Mouse (Mus musculus): ENCODE measurements around the gene Gnb1. TPM values are rescaled to one million over a fixed set of nuclear protein-coding genes. Genes with fewer than 3 reads are reported as not detected.
A peak's percentile ranks its signal among the peaks of the same experiment; 100 is the strongest.

Gene Gnb1
- 762 and 837 TPM in 2 replicates for polyA plus RNA-seq (2016; fragmentation: Nextera tagmentation; extraction: Ambion mirVana)

- peak; percentile 81 for ATAC-seq (ENCODE audit: low FRiP score, low read depth)
- H3K4me3 ChIP-seq = peak within 1 kb of the TSS; percentile 100
- H3K9me3 ChIP-seq = no peaks in the 10 kb centered on the region
- H3K27ac ChIP-seq = peak within 1 kb of the TSS; percentile 85
- no peaks in the 10 kb centered on the region for H3K27me3 ChIP-seq (replicated peaks)
- peak within 1 kb of the TSS; percentile 100 for H3K9ac ChIP-seq
- H3K36me3 ChIP-seq = no peaks in the 10 kb centered on the region
- peak within 1 kb of the TSS; percentile 77 for H3K4me2 ChIP-seq (replicated peaks)
- WGBS = 0% methylated on average over 41 of the region's 60 CpGs
- peaks cover 42% of the 10 kb centered on the region for H3K4me1 ChIP-seq
These were observed at the start of gene Gnb1 for GRCm38 (mm10) chr4:155490990-155491504. Gene Gnb1 (plus strand): TSS chr4:155491361.

- ATAC-seq (ENCODE audit: low FRiP score, low read depth) = no peak
- WGBS = 76% methylated on average over 3 of the region's 3 CpGs
- no peak overlapping the region for H3K27ac ChIP-seq
These were observed 48.4 kb upstream of the Gnb1 start for GRCm38 (mm10) chr4:155442808-155443207.

GRCm38 (mm10) chr4:155451597-155451996 lies 39.6 kb upstream of the Gnb1 start:
- H3K4me2 ChIP-seq (replicated peaks) = no peak overlapping the region; the same call in 1 of the 2 replicates
- no peaks in the 10 kb centered on the region for H3K36me3 ChIP-seq
- no peak overlapping the region for H3K9ac ChIP-seq
- H3K27me3 ChIP-seq (replicated peaks) = no peaks in the 10 kb centered on the region
- no peak overlapping the region for H3K27ac ChIP-seq
- H3K4me3 ChIP-seq = no peak overlapping the region
- no peaks in the 10 kb centered on the region for H3K9me3 ChIP-seq
- H3K4me1 ChIP-seq = no peaks in the 10 kb centered on the region
- WGBS = 43% methylated on average over 10 of the region's 10 CpGs
- ATAC-seq (ENCODE audit: low FRiP score, low read depth) = no peak

More at GRCm38 (mm10) chr4:155442808-155443207, 48.4 kb upstream of the Gnb1 start:
- Histone ChIP-seq H3K9me3 (no peaks in the 10 kb centered on the region), H3K27me3 (replicated peaks) (no peaks in the 10 kb centered on the region), H3K4me2 (replicated peaks) (no peak overlapping the region), H3K4me1 (no peaks in the 10 kb centered on the region), H3K9ac (no peak overlapping the region), H3K4me3 (no peak overlapping the region), H3K36me3 (no peaks in the 10 kb centered on the region)

GRCm38 (mm10) chr4:155458575-155458974 lies 32.6 kb upstream of the Gnb1 start:
- no peak for ATAC-seq (ENCODE audit: low FRiP score, low read depth)
- no peak overlapping the region for H3K4me3 ChIP-seq
- 82% methylated on average over 5 of the region's 5 CpGs for WGBS
- no peaks in the 10 kb centered on the region for H3K36me3 ChIP-seq
- H3K9me3 ChIP-seq = no peaks in the 10 kb centered on the region
- H3K4me1 ChIP-seq = no peaks in the 10 kb centered on the region
- H3K9ac ChIP-seq = no peak overlapping the region
- no peak overlapping the region for H3K27ac ChIP-seq
- no peaks in the 10 kb centered on the region; the same call in 1 of the 2 replicates for H3K27me3 ChIP-seq (replicated peaks)
- no peak overlapping the region for H3K4me2 ChIP-seq (replicated peaks)

- Histone ChIP-seq H3K36me3 (no peaks in the 10 kb centered on the region), H3K9me3 (no peaks in the 10 kb centered on the region), H3K9ac (no peak overlapping the region), H3K4me3 (no peak overlapping the region), H3K27ac (no peak overlapping the region), H3K4me2 (replicated peaks) (no peak overlapping the region), H3K27me3 (replicated peaks) (no peaks in the 10 kb centered on the region; the same call in 1 of the 2 replicates), H3K4me1 (no peaks in the 10 kb centered on the region)
- 81% methylated on average over 13 of the region's 13 CpGs for WGBS
- ATAC-seq (ENCODE audit: low FRiP score, low read depth) = no peak
These were observed 28.1 kb upstream of the Gnb1 start for GRCm38 (mm10) chr4:155463050-155463449.

GRCm38 (mm10) chr4:155463611-155464010 lies 27.6 kb upstream of the Gnb1 start:
- Histone ChIP-seq H3K4me3 (no peak overlapping the region), H3K36me3 (no peaks in the 10 kb centered on the region), H3K4me2 (replicated peaks) (no peak overlapping the region), H3K27ac (no peak overlapping the region), H3K9me3 (no peaks in the 10 kb centered on the region), H3K9ac (no peak overlapping the region), H3K27me3 (replicated peaks) (no peaks in the 10 kb centered on the region; the same call in 1 of the 2 replicates), H3K4me1 (no peaks in the 10 kb centered on the region)
- no peak for ATAC-seq (ENCODE audit: low FRiP score, low read depth)
- 85% methylated on average over 6 of the region's 6 CpGs for WGBS

- no peak overlapping the region for H3K9ac ChIP-seq
- ATAC-seq (ENCODE audit: low FRiP score, low read depth) = no peak
- no peaks in the 10 kb centered on the region for H3K9me3 ChIP-seq
- no peak overlapping the region for H3K27ac ChIP-seq
- no peak overlapping the region for H3K4me2 ChIP-seq (replicated peaks)
- H3K36me3 ChIP-seq = no peaks in the 10 kb centered on the region
- WGBS = 86% methylated on average over 4 of the region's 4 CpGs
- H3K4me3 ChIP-seq = no peak overlapping the region
- H3K4me1 ChIP-seq = peaks cover 2% of the 10 kb centered on the region
- no peaks in the 10 kb centered on the region; the same call in 1 of the 2 replicates for H3K27me3 ChIP-seq (replicated peaks)
These were observed 27.1 kb upstream of the Gnb1 start for GRCm38 (mm10) chr4:155464061-155464460.

- H3K27me3 ChIP-seq (replicated peaks) = no peaks in the 10 kb centered on the region
- no peaks in the 10 kb centered on the region for H3K36me3 ChIP-seq
- ATAC-seq (ENCODE audit: low FRiP score, low read depth) = no peak
- H3K9ac ChIP-seq = no peak overlapping the region
- peaks cover 5% of the 10 kb centered on the region for H3K4me1 ChIP-seq
- H3K9me3 ChIP-seq = no peaks in the 10 kb centered on the region
- WGBS = 81% methylated on average over 6 of the region's 6 CpGs
- H3K27ac ChIP-seq = no peak overlapping the region
- H3K4me2 ChIP-seq (replicated peaks) = no peak overlapping the region
- no peak overlapping the region for H3K4me3 ChIP-seq
These were observed 25.6 kb upstream of the Gnb1 start for GRCm38 (mm10) chr4:155465607-155466006.

GRCm38 (mm10) chr4:155466080-155466479 lies 25.1 kb upstream of the Gnb1 start:
- Histone ChIP-seq H3K27ac (no peak overlapping the region), H3K9me3 (no peaks in the 10 kb centered on the region), H3K4me1 (peaks cover 5% of the 10 kb centered on the region), H3K27me3 (replicated peaks) (no peaks in the 10 kb centered on the region), H3K36me3 (no peaks in the 10 kb centered on the region), H3K9ac (no peak overlapping the region), H3K4me2 (replicated peaks) (no peak overlapping the region), H3K4me3 (no peak overlapping the region)
- WGBS = 88% methylated on average over 5 of the region's 5 CpGs
- ATAC-seq (ENCODE audit: low FRiP score, low read depth) = no peak

GRCm38 (mm10) chr4:155467237-155468010 lies 23.7 kb upstream of the Gnb1 start:
- no peaks in the 10 kb centered on the region for H3K36me3 ChIP-seq
- no peak overlapping the region for H3K4me2 ChIP-seq (replicated peaks)
- no peak overlapping the region for H3K27ac ChIP-seq
- no peaks in the 10 kb centered on the region for H3K27me3 ChIP-seq (replicated peaks)
- no peak overlapping the region for H3K4me3 ChIP-seq
- H3K9me3 ChIP-seq = no peaks in the 10 kb centered on the region
- ATAC-seq (ENCODE audit: low FRiP score, low read depth) = no peak
- peaks cover 5% of the 10 kb centered on the region for H3K4me1 ChIP-seq
- 84% methylated on average over 13 of the region's 13 CpGs for WGBS
- no peak overlapping the region for H3K9ac ChIP-seq

GRCm38 (mm10) chr4:155468952-155469351 lies 22.2 kb upstream of the Gnb1 start, which contains the start of gene Tmem52:
Gene Tmem52 (plus strand): TSS chr4:155469114.
- no peaks in the 10 kb centered on the region for H3K27me3 ChIP-seq (replicated peaks)
- H3K9me3 ChIP-seq = no peaks in the 10 kb centered on the region
- ATAC-seq (ENCODE audit: low FRiP score, low read depth) = no peak
- peaks cover 5% of the 10 kb centered on the region for H3K4me1 ChIP-seq
- H3K4me3 ChIP-seq = peak within 1 kb of the TSS; percentile 2; the same call in 1 of the 2 replicates
- H3K36me3 ChIP-seq = no peaks in the 10 kb centered on the region
- 10% methylated on average over 21 of the region's 21 CpGs for WGBS
- H3K9ac ChIP-seq = no peak within 1 kb of the TSS
- no peak within 1 kb of the TSS for H3K27ac ChIP-seq
- H3K4me2 ChIP-seq (replicated peaks) = peak within 1 kb of the TSS; percentile 39

GRCm38 (mm10) chr4:155469590-155470262 lies 21.4 kb upstream of the Gnb1 start:
- WGBS = 84% methylated on average over 18 of the region's 18 CpGs
- peak overlapping the region; percentile 39; the same call in 1 of the 2 replicates for H3K4me2 ChIP-seq (replicated peaks)
- no peak overlapping the region for H3K27ac ChIP-seq
- no peak overlapping the region for H3K4me3 ChIP-seq
- H3K27me3 ChIP-seq (replicated peaks) = no peaks in the 10 kb centered on the region
- no peaks in the 10 kb centered on the region for H3K36me3 ChIP-seq
- no peak overlapping the region for H3K9ac ChIP-seq
- no peaks in the 10 kb centered on the region for H3K9me3 ChIP-seq
- ATAC-seq (ENCODE audit: low FRiP score, low read depth) = no peak
- peaks cover 5% of the 10 kb centered on the region for H3K4me1 ChIP-seq

Measured in neural tube, embryonic 12.5 days (tissue).